Mouse (Mus musculus) lung, embryonic 14.5 days (tissue): ENCODE data around the gene Acp6. TPM values are rescaled to one million over a fixed set of nuclear protein-coding genes. Genes with fewer than 3 reads are reported as not detected.
"Not testable (repeated sequence)": the region's sequence is repeated elsewhere in the genome, so short reads cannot be mapped to it uniquely, and the experiment has no call there.

Experiments used
- ATAC-seq: fragments of 200-750 bp; cut with Nextera tagmentation; 2 replicates; pipeline ENCODE4 v1.8.0; 2017; ENCODE audit warnings: mild to moderate bottlenecking, moderate TSS enrichment, moderate library complexity; ENCODE audit not compliant: insufficient read depth
- DNase-seq: peaks from one replicate; pipeline ENCODE4 v3.0.0-alpha.2; 2015
- H3K27ac ChIP-seq: fragments of 300-500 bp; sonication (generic); 2 replicates; pipeline ENCODE4 v1.5.1; 2014; ENCODE audit warnings: low read depth, mild to moderate bottlenecking, moderate library complexity
- H3K27me3 ChIP-seq: fragments of 300-500 bp; sonication (generic); 2 replicates; pipeline ENCODE4 v1.6.1; 2014; ENCODE audit warnings: low read length, control low read depth; ENCODE audit not compliant: insufficient read depth
- H3K36me3 ChIP-seq: fragments of 300-500 bp; sonication (generic); 2 replicates; pipeline ENCODE4 v1.6.1; 2014; ENCODE audit warnings: control low read depth; ENCODE audit not compliant: insufficient read depth
- H3K4me1 ChIP-seq: fragments of 300-500 bp; sonication (generic); 2 replicates; pipeline ENCODE4 v1.6.1; 2014; ENCODE audit warnings: antibody characterized with exemption, control low read depth; ENCODE audit not compliant: insufficient read depth
- H3K4me2 ChIP-seq: fragments of 300-500 bp; sonication (generic); 2 replicates; pipeline ENCODE4 v1.6.1; 2014; ENCODE audit warnings: mild to moderate bottlenecking
- H3K4me3 ChIP-seq: fragments of 300-500 bp; sonication (generic); 2 replicates; pipeline ENCODE4 v1.5.1; 2014; ENCODE audit warnings: low read depth, low read length
- H3K9ac ChIP-seq: fragments of 300-500 bp; sonication (generic); 2 replicates; pipeline ENCODE4 v1.6.1; 2014
- H3K9me3 ChIP-seq: fragments of 300-500 bp; sonication (generic); 2 replicates; pipeline ENCODE4 v1.6.1; 2016; ENCODE audit warnings: low read depth, low read length, control low read depth
- CTCF ChIP-seq: IDR thresholded peaks from 2 replicates; pipeline ENCODE4 v1.5.1; 2016; ENCODE audit warnings: antibody characterized with exemption, low read depth
- WGBS: fragments of 180-500 bp; shearing (Covaris S2); extraction: QIAGEN DNeasy Blood & Tissue Kit; methylation state at CpG from one replicate; pipeline ENCODE4 v1.1.7; 2014; 5-methylcytosine and 5-hydroxymethylcytosine counted together
- polyA plus RNA-seq: library from polyadenylated mRNA; unstranded; fragments of >200 nt; fragmentation: Nextera tagmentation; extraction: Ambion mirVana; gene quantifications from 2 replicates; pipeline ENCODE4 v1.2.1, GENCODE M21; 2014

Gene Acp6
- 37.6 and 44.0 TPM in 2 replicates for polyA plus RNA-seq

DNA sequence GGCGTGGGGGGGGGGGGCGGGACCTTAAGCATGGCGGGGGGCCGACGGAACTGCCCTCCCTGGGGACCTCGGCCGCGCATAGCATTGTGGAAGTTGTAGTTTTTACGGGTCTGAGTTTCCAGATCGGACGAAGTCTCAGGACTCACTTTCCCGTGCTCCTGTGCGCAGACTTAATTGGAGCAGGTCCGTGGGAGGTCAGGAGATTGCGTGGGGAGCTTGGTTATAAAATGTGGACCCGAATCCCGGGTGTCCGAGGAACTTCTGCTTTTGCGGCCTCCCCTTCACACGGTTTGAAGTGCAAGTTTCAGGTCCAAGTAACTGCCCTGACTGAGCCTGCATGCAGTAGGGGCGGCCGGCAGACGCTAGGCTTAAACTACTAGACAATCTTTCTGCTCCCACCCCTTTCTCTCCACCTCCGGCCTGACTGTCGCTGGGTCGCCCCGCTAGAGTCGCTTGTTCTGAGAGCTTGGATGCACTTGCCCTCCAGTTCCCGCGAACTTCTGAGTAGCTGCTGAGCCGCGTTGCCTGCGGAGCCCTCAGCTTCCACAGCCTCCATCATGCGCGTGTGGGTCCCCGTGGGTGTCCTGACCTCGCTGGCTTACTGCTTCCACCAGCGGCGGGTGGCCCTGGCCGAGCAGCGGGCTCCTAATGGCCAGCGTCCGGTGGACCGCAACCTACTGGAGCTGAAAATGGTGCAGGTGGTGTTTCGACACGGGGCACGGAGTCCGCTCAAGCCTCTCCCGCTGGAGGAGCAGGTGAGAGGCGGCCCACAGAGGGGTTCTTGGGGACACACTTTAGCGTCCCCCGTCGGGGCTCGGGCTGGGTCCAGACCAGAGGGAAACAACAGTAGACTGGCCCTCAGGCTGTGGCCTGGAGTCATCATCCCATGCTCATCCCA, at the start of gene Acp6:
TSS of gene Acp6 (plus strand) at position 167 of the 898 bp plus-strand sequence.
- Histone ChIP-seq H3K9ac (peak within 1 kb of the TSS; percentile 66), H3K27me3 (no peaks in the 10 kb centered on the region), H3K4me1 (no peaks in the 10 kb centered on the region), H3K4me2 (peak within 1 kb of the TSS; percentile 88), H3K4me3 (peak within 1 kb of the TSS; percentile 78), H3K36me3 (no peaks in the 10 kb centered on the region), H3K27ac (peak within 1 kb of the TSS; percentile 74), H3K9me3 (no peaks in the 10 kb centered on the region)
- DNase-seq (peak; percentile 98), ATAC-seq (peak; percentile 96)
- TF ChIP-seq CTCF = no peak
- WGBS = under 1% methylated on average over 53 of the region's 54 CpGs

DNA sequence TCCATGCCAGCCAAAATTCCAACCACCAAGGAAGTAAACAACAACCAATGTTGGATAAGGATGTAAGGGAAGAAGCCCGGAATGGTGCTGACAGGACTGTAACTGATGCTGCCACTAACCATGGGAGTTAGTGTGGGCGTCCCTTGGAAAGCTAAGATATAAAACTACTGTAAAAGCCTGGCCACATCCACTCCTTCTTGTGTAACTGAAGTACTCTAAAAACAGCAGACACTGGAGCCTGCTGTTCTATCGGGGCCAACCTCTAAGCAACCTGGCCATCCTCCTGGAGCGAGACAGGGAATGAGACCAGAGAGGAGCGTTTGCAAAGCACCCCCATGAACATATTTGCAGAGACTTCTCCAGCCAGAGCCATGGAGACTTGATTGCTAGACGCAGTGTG, 41.1 kb upstream of the Acp6 start:
- no peaks in the 10 kb centered on the region for H3K27me3 ChIP-seq
- no peak for DNase-seq
- no peak for ATAC-seq

DNA sequence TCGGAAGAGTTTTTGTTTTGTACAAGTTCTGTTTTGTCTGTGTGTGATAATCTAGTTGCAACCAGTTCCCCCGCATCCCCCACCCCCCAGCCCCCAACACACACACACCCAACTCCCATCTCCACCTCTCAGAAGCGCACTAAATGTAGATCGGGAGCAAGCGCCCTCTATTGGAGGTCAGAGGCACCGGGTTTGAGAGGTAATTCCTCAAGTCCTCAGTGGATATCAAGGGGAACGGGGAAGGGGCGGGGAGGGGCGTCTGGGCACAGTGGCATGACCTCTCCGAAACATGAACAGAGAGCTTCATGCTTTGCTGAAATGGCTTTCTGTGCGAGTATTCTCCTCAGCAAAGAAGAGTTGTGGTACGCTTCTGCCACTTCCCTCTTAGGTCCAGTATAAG, 40.3 kb upstream of the Acp6 start:
- Histone ChIP-seq H3K9ac (no peak overlapping the region), H3K27me3 (no peaks in the 10 kb centered on the region), H3K36me3 (no peaks in the 10 kb centered on the region), H3K27ac (no peak overlapping the region), H3K4me2 (no peak overlapping the region), H3K9me3 (peaks cover 6% of the 10 kb centered on the region; the same call in 1 of the 2 replicates), H3K4me3 (no peak overlapping the region), H3K4me1 (no peaks in the 10 kb centered on the region)
- DNase-seq (no peak), ATAC-seq (no peak)
- TF ChIP-seq CTCF = no peak
- 55% methylated on average over 12 of the region's 12 CpGs for WGBS

More for the DNA sequence above, 41.1 kb upstream of the Acp6 start:
- WGBS = 76% methylated on average over 6 of the region's 6 CpGs
- Histone ChIP-seq H3K27ac (no peak overlapping the region), H3K4me2 (no peak overlapping the region), H3K9ac (no peak overlapping the region), H3K36me3 (no peaks in the 10 kb centered on the region), H3K4me3 (no peak overlapping the region), H3K9me3 (peaks cover 6% of the 10 kb centered on the region; the same call in 1 of the 2 replicates), H3K4me1 (no peaks in the 10 kb centered on the region)
- TF ChIP-seq CTCF = no peak

DNA sequence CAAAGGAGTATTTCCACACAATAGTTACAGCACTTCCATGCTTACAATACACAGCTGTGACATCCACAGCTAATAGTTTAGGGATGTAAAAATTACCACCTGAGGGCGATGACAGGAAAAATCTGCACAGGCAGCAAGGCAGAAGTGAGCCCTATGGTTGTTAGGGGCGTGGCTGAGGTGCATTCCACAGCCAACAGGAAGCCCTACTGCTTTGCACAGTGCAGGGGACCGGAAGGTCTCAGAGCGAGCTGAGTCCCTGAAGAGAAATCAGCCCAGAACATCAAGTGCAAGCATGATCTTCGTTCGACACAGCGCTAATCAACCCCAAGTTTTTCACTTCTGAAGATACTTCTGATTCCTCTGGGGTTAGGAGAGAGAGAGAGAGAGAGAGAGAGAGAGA, 34.4 kb upstream of the Acp6 start:
- Histone ChIP-seq H3K4me1 (no peaks in the 10 kb centered on the region), H3K27ac (no peak overlapping the region), H3K27me3 (no peaks in the 10 kb centered on the region), H3K4me3 (no peak overlapping the region), H3K36me3 (no peaks in the 10 kb centered on the region), H3K4me2 (no peak overlapping the region), H3K9me3 (no peaks in the 10 kb centered on the region), H3K9ac (no peak overlapping the region)
- DNase-seq = peak; percentile 50
- ATAC-seq = peak; percentile 69; the same call in 1 of the 2 replicates
- WGBS = 29% methylated on average over 7 of the region's 7 CpGs
- TF ChIP-seq CTCF = no peak

DNA sequence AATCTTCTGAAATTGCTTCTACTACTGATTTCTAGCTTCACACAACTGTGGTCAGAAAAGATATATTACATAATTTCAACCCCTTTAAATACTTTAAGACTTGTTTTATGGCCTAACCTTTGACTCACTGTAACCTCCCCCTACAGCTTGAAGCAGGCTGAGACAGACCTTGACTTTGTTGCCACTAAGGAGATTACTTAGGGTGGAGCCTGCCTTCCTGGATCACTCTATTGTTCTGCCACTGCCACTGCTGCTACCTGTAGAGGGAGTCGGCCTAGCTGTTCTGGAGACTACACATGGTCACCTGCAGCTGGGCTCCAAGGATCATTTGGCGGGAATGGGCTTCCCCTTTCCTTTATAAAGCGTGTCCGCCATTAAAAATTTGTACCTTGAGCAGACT, 29.2 kb upstream of the Acp6 start:
- Histone ChIP-seq H3K4me2 (no peak overlapping the region), H3K36me3 (no peaks in the 10 kb centered on the region), H3K4me1 (no peaks in the 10 kb centered on the region), H3K9me3 (no peaks in the 10 kb centered on the region), H3K4me3 (no peak overlapping the region), H3K27me3 (no peaks in the 10 kb centered on the region), H3K9ac (no peak overlapping the region), H3K27ac (no peak overlapping the region)
- WGBS = 82% methylated on average over 4 of the region's 4 CpGs
- DNase-seq = no peak
- no peak for ATAC-seq
- TF ChIP-seq CTCF = no peak

DNA sequence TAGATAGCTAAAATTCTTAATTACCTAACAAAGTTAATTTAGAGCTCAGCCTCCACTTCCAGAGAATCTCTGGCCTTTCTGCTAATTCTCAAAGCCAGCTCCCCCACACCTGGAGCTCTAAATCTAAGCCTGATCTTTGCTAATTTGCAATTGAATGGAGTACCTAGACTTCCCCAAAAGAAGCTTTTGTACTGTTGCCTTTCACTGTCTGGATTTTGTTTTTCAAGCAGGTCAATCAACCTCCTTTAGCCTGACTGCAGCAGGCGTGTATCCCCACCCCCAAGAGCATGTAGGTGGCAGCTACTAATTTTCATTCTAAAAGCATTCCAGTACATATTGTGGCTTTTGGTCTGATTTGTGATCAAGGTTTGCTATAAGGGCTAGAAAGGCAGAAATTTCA, 20.9 kb upstream of the Acp6 start:
- H3K36me3 ChIP-seq, H3K9ac ChIP-seq, H3K9me3 ChIP-seq, H3K27me3 ChIP-seq, ATAC-seq, H3K4me3 ChIP-seq, H3K4me2 ChIP-seq, H3K27ac ChIP-seq, H3K4me1 ChIP-seq, DNase-seq: not testable (repeated sequence)
- 73% methylated on average over 1 of the region's 1 CpGs for WGBS

DNA sequence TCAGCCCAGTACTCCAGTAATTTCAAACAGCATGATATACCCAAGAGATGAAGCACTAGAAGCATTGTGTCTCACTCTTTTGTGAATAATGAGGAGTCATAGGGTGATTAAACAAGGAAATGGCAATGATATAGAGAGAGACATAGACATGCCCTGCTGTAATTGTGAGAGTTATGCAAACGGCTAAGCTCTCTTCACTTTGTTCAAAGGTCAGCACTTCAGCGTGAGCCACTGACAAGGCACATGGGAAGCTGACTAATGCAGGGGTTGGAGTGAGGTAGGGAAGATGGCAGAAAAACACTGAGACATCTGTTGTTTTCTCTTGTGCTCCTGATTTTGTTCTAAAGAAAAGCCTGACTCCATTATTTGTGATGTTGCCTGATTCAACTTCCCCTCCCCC, 7.5 kb upstream of the Acp6 start:
- ATAC-seq = no peak
- 30% methylated on average over 2 of the region's 2 CpGs for WGBS

More for the DNA sequence above, 7.5 kb upstream of the Acp6 start:
- Histone ChIP-seq H3K4me1 (no peaks in the 10 kb centered on the region), H3K4me2 (no peak overlapping the region), H3K9me3 (no peaks in the 10 kb centered on the region), H3K27ac (no peak overlapping the region), H3K27me3 (no peaks in the 10 kb centered on the region), H3K9ac (no peak overlapping the region), H3K36me3 (no peaks in the 10 kb centered on the region), H3K4me3 (no peak overlapping the region)
- TF ChIP-seq CTCF = no peak
- DNase-seq = no peak
